Mouse (Mus musculus) megakaryocyte, embryonic 14.5 days (primary cell): Measurements from ENCODE around the gene Ndufaf7. TPM values are rescaled to one million over a fixed set of nuclear protein-coding genes. Genes with fewer than 3 reads are reported as not detected.

Experiments
- H3K27me3 ChIP-seq: replicated peaks from 2 replicates; pipeline ENCODE3; 2012; ENCODE audit warnings: inconsistent platforms
- H3K36me3 ChIP-seq: replicated peaks from 2 replicates; pipeline ENCODE3; 2012; ENCODE audit warnings: low read length, inconsistent platforms, mixed read lengths
- H3K4me1 ChIP-seq: 2 replicates; pipeline ENCODE4 v1.6.1; 2012; ENCODE audit warnings: inconsistent platforms
- H3K4me3 ChIP-seq: replicated peaks from 2 replicates; pipeline ENCODE3; 2012; ENCODE audit warnings: moderate library complexity, mild to moderate bottlenecking, inconsistent platforms
- H3K9me3 ChIP-seq: 2 replicates; pipeline ENCODE4 v1.6.1; 2012; ENCODE audit warnings: inconsistent platforms
- FLI1 ChIP-seq: IDR thresholded peaks from 2 replicates; pipeline ENCODE4 v1.6.1; 2012; ENCODE audit warnings: low read length, inconsistent platforms, mixed read lengths
- GATA1 ChIP-seq: IDR thresholded peaks from 3 replicates; pipeline ENCODE4 v1.6.1; 2012; ENCODE audit warnings: mixed read lengths, low read length, inconsistent platforms, borderline replicate concordance
- polyA plus RNA-seq: library from polyadenylated mRNA; stranded (reverse); fragments of >175 nt; gene quantifications from 2 replicates; pipeline ENCODE4 v1.2.3, GENCODE M21; 2012; ENCODE audit warnings: low replicate concordance; ENCODE audit not compliant: insufficient read depth

Ndufaf7 gene
- polyA plus RNA-seq, 1 experiment, result 2.2 TPM

DNA sequence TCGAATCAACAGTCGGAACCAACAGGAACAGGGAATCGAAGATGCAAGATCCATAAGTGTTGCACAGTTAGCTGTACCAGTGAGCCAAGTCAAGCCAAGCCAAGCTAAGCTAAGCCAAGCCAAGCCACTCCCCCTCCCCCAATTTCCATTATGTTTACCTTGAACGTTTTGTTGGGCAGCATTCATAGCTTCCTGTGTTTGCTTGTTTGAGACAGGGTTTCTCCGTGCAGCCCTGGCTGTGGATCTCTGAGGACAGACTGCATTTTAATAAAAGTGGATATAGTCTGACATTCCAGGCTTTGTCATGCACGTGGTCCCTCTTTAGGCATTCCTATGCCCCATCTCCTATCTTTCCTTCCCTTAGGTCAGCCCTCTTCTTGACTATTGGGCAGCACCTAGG, 21.2 kb upstream of the Ndufaf7 start:
- H3K27me3 ChIP-seq, result no peaks in the 10 kb centered on the region
- no peaks in the 10 kb centered on the region for H3K9me3 ChIP-seq
- TF ChIP-seq FLI1 (no peak), GATA1 (no peak)

DNA sequence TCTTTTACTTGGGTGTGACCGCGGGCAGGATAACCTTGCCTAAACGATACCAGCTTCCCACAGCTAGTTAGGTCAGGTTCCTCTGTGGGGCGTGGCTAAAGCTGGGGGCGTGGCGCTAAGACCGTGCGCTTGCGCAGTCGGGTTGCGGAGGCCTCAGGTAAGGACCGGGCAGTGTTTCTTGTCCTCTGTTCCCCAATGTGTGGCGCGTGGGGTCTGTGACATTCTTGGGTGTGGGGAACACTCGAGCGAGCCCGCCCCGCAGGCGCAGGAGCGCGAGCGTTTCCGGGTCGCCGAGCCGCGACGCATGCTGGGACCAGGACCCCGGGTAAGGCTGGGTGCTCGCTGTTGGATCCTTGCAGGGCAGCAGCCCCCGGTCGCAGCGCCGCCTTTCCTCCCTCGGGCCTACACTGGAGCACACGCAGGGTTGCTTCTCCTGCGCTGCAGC, 20.5 kb upstream of the Ndufaf7 start, which contains the start of gene Cebpzos:
Cebpzos (plus strand) TSS at position 132 of the 445 bp plus-strand sequence.
- H3K27me3 ChIP-seq, result no peaks in the 10 kb centered on the region
- H3K9me3 ChIP-seq, result no peaks in the 10 kb centered on the region
- TF ChIP-seq FLI1 (no peak), GATA1 (no peak)
- peaks cover 37% of the 10 kb centered on the region for H3K36me3 ChIP-seq
- peak within 1 kb of the TSS; percentile 98 for H3K4me3 ChIP-seq
- H3K4me1 ChIP-seq, result peaks cover 21% of the 10 kb centered on the region

More for the DNA sequence above, 21.2 kb upstream of the Ndufaf7 start:
- Histone ChIP-seq H3K4me3 (peak overlapping the region; percentile 98), H3K36me3 (peaks cover 31% of the 10 kb centered on the region), H3K4me1 (peaks cover 21% of the 10 kb centered on the region)

DNA sequence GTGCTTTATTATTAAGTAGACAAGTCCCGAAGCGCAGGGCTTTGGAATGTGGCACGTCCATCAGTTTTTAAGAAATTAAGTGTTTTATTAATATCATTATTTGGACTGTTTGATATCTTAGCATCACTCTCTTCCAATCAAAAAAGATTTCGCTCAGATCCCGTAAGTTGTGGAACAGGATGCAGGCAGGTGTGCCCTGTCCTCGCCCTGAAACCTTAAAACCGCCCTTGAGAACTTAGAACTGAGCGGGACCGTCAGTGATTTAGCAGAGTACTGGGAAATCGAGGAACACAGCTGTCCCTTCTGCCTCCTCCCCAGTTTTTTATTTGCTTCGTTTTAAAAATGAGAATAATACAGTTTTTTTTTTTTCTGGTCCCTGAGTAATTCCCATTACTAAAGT, 20.0 kb upstream of the Ndufaf7 start:
- H3K4me1 ChIP-seq, result peaks cover 21% of the 10 kb centered on the region
- H3K27me3 ChIP-seq, result no peaks in the 10 kb centered on the region
- peak overlapping the region; percentile 98 for H3K4me3 ChIP-seq
- H3K9me3 ChIP-seq, result no peaks in the 10 kb centered on the region
- H3K36me3 ChIP-seq, result peaks cover 42% of the 10 kb centered on the region
- TF ChIP-seq GATA1 (no peak), FLI1 (no peak)

DNA sequence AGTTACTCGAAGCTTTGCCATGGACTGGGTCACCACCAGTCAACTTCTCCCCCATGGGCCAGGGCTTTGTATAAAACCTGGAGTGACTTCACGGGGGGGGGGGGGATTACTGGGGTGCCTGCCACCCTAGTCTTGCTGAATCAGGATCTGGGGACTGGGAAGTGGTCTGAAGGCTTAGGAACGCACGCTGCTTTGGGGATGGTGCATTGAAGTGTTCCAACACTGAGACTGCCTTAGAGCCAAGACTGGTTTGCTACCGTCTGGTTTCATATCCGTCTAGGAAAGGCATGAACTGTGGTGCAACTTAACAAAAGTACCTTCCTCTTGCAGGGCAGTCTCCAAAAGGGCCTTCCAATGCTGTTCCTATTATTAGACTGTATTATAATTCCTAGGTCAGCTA, 19.2 kb upstream of the Ndufaf7 start:
- Histone ChIP-seq H3K27me3 (no peaks in the 10 kb centered on the region), H3K4me3 (peak overlapping the region; percentile 64), H3K36me3 (peaks cover 50% of the 10 kb centered on the region), H3K4me1 (peaks cover 21% of the 10 kb centered on the region), H3K9me3 (no peaks in the 10 kb centered on the region)
- TF ChIP-seq FLI1, result no peak
- no peak for TF ChIP-seq GATA1

DNA sequence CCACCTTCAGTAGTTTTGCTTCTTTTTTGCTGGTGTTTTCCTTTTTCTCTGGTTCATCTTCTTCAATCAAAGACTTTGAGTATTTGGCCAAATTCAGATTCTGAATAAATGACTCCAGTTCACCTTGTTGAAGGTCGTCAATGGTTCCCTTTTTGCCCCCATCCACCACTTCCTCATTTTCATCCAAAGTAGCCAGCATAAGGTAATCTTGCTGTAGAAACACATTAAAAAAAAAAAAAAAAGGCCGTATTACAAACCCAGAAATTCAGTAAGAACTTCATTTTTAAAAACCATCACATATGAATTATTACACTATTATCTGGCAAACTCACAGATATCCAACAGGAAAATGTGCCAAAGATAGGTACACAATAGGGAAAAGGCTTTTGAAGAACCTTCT, 1.1 kb upstream of the Ndufaf7 start:
- H3K27me3 ChIP-seq, result no peaks in the 10 kb centered on the region
- peak overlapping the region; percentile 94 for H3K4me3 ChIP-seq
- no peaks in the 10 kb centered on the region for H3K9me3 ChIP-seq
- H3K36me3 ChIP-seq, result peaks cover 50% of the 10 kb centered on the region
- peaks cover 44% of the 10 kb centered on the region for H3K4me1 ChIP-seq
- TF ChIP-seq FLI1, result no peak
- no peak for TF ChIP-seq GATA1

DNA sequence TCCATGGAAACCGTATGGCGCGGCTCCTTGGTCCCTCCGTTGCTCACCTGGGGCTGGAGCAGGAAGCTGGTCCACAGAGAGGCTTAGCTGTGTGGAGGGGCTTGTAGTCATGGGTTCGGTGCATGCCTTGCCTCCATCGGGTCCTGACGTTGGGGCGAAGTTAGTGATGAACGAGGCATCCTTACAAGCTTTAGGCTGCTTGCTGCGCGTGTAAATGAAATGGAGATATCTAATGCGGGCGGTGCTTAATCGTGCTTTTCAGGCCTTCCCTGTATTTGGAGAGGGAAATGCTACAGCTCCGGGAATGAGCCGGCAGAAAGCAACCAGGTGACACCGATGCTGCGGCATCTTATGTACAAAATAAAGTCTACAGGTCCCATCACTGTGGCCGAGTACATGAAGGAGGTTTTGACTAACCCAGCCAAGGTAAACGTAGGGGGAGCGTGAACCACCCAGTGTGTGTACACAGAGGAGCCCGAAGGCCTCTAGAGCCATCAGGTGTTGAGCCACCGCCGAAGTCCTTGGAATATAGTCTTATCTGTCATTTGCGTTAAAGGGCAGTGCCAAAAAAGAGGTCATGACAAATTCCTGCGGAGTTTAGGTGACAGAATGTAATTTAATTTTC, 405 bp downstream of the Ndufaf7 start:
- peaks cover 49% of the 10 kb centered on the region for H3K36me3 ChIP-seq
- peaks cover 44% of the 10 kb centered on the region for H3K4me1 ChIP-seq
- H3K4me3 ChIP-seq, result peak overlapping the region; percentile 94
- no peaks in the 10 kb centered on the region for H3K9me3 ChIP-seq
- TF ChIP-seq GATA1 (no peak), FLI1 (no peak)
- H3K27me3 ChIP-seq, result no peaks in the 10 kb centered on the region

DNA sequence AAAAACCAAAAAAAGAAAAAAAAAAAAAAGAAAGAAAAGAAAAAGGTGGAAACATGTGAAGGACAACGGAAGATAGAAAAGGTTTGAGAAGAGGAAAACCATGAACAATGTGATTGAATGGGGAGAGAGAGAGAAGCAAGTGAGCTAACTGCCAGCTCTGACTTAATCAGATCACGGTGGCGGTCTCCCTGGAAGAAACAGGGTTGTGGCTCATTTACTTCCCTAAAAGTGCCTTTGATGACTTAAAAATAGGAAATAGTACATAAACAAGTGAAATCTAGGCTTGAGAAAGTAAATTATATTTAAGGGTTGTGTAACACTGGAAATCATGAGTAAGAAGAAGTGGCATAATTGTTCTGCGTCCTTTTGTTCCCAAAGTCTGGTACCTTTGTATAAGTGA, 2.0 kb downstream of the Ndufaf7 start:
- peaks cover 32% of the 10 kb centered on the region for H3K4me1 ChIP-seq
- H3K36me3 ChIP-seq, result peaks cover 49% of the 10 kb centered on the region
- no peak overlapping the region for H3K4me3 ChIP-seq
- TF ChIP-seq GATA1, result no peak
- no peaks in the 10 kb centered on the region for H3K27me3 ChIP-seq
- no peaks in the 10 kb centered on the region for H3K9me3 ChIP-seq

DNA sequence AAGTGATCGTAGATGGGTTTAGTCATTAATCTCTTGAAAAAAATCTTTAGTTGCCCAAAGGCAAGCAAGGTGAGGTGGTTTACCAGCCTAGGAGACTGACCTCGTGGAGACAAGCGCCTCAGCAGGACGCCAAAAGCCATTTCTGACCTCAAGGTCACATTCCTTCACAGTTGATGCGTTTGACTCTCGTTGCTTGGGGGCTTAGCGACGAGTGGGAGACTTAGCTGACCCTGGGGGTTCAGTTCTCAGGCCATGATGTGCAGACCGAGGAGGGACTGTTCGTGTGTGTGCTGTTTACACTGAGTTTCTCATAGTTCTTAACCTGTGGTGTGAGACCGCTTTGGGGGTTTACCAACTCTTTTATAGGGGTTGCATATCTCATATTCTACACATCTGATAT, 5.6 kb downstream of the Ndufaf7 start:
- Histone ChIP-seq H3K4me3 (no peak overlapping the region), H3K4me1 (peaks cover 3% of the 10 kb centered on the region), H3K9me3 (no peaks in the 10 kb centered on the region), H3K27me3 (no peaks in the 10 kb centered on the region), H3K36me3 (peaks cover 54% of the 10 kb centered on the region)
- TF ChIP-seq FLI1 (no peak), GATA1 (no peak)

DNA sequence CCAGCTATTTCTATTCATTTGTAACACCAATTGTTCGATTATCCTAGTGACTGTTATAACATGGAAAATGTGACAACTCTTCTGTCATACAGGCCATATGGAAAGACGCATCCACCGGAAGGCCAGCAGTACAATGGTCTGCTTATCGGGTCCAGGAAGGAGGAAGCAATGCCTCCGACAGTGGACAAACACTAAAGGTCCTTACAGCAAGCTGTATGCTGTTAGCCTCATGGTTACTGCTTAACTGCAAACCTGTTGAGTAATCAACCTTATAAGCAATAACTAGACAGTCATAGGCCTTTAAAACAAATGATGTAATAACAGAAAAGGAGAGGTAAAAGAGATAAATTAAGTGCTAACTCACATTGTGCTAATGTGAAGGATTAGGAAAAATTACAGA, 14.3 kb downstream of the Ndufaf7 start:
- Histone ChIP-seq H3K36me3 (peaks cover 77% of the 10 kb centered on the region), H3K9me3 (no peaks in the 10 kb centered on the region), H3K27me3 (no peaks in the 10 kb centered on the region), H3K4me1 (0 out of 2 replicates have a peak, but pooled peaks cover 3% of the 10 kb centered on the region), H3K4me3 (no peak overlapping the region)
- TF ChIP-seq GATA1 (no peak), FLI1 (no peak)

DNA sequence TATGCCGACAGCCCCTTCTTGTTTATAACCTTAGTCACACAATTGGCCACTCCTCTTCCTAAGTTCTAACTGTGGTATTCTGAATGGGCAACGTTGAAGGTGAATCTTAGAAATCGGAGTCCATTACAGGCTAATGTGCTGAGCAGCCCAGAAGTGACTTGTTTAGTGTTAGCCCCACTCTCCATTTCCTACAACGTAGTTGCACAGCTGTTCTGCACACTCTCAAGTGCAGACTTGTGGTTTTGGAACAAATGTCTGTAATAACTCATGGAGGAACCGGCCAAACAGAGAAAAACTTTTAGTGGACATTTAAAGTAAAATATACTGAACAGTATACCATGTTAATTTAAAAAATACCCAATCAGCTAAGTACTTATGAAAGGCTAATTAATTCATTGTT, 15.1 kb downstream of the Ndufaf7 start:
- no peaks in the 10 kb centered on the region for H3K27me3 ChIP-seq
- peaks cover 75% of the 10 kb centered on the region for H3K36me3 ChIP-seq
- 0 out of 2 replicates have a peak, but pooled peaks cover 3% of the 10 kb centered on the region for H3K4me1 ChIP-seq
- no peak for TF ChIP-seq FLI1
- H3K9me3 ChIP-seq, result no peaks in the 10 kb centered on the region
- no peak overlapping the region for H3K4me3 ChIP-seq
